Mouse (Mus musculus) sigmoid colon, adult 10 weeks (tissue): ENCODE measurements around the gene Mrc1. TPM values are rescaled to one million over a fixed set of nuclear protein-coding genes. Genes with fewer than 3 reads are reported as not detected.

ENCODE experiments used
- polyA plus RNA-seq: library from polyadenylated mRNA; stranded (reverse); fragments of 350-450 nt; fragmentation: Illumina TruSeq; extraction: RNeasy Lipid Tissue Mini Kit (QIAGEN cat#74804); gene quantifications from one replicate; pipeline ENCODE4 v1.2.3, GENCODE M21; 2014; ENCODE audit warnings: low read depth, low replicate concordance

Mrc1 gene
- 58.5 TPM for polyA plus RNA-seq

DNA sequence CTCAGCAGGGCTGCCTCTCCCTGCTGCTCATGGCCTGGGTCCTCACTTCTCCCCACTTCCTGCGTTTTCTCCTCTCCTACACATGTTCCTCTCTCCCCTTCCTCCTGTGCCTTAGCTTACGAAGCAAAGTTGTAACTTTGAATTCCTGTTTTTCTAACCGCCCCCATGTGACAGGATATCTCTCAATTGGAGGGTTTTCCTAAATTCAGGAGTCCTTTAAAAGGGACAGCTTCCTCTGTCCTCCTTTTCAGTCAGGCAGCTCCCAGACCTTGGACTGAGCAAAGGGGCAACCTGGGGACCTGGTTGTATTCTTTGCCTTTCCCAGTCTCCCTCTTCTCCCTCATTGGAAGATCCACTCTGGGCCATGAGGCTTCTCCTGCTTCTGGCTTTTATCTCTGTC is at the start of gene Mrc1:
Gene Mrc1 (plus strand): TSS at position 244 of the 400 bp plus-strand sequence.

Other genes starting within 250 kb of the Mrc1 start
- gene Hacd1, start 173.3 kb upstream of the Mrc1 start, polyA plus RNA-seq: 120 TPM
- gene Stam, start 155.3 kb upstream of the Mrc1 start, polyA plus RNA-seq: 157 TPM
- 229 TPM for gene Tmem236, start 54.9 kb upstream of the Mrc1 start, polyA plus RNA-seq
- gene Slc39a12, start 158.9 kb downstream of the Mrc1 start, polyA plus RNA-seq: not detected